Mouse (Mus musculus) midbrain, postnatal 0 days (tissue): ENCODE measurements around the gene Bpifa2. TPM values are rescaled to one million over a fixed set of nuclear protein-coding genes. Genes with fewer than 3 reads are reported as not detected.
A peak's percentile ranks its signal among the peaks of the same experiment; 100 is the strongest.
"Not testable (repeated sequence)": the region's sequence is repeated elsewhere in the genome, so short reads cannot be mapped to it uniquely, and the experiment has no call there.

Experiments
- ATAC-seq: fragments of 200-750 bp; cut with Nextera tagmentation; 2 replicates; pipeline ENCODE4 v1.8.0; 2017; ENCODE audit warnings: moderate number of reproducible peaks, mild to moderate bottlenecking, moderate TSS enrichment, moderate library complexity; ENCODE audit not compliant: low FRiP score
- DNase-seq: peaks from one replicate; pipeline ENCODE4 v3.0.0-alpha.2; 2015; ENCODE audit warnings: low spot score
- H3K27ac ChIP-seq: fragments of 300-500 bp; sonication (generic); 2 replicates; pipeline ENCODE4 v1.5.1; 2014; ENCODE audit warnings: low read depth, mild to moderate bottlenecking, low read length, mixed read lengths
- H3K27me3 ChIP-seq: fragments of 300-500 bp; sonication (generic); 2 replicates; pipeline ENCODE4 v1.6.1; 2014; ENCODE audit warnings: low read length, control low read depth, mixed read lengths; ENCODE audit not compliant: insufficient read depth
- H3K36me3 ChIP-seq: fragments of 300-500 bp; sonication (generic); 2 replicates; pipeline ENCODE4 v1.6.1; 2014; ENCODE audit warnings: low read length, control low read depth, mixed read lengths; ENCODE audit not compliant: insufficient read depth
- H3K4me1 ChIP-seq: fragments of 300-500 bp; sonication (generic); 2 replicates; pipeline ENCODE4 v1.6.1; 2014; ENCODE audit warnings: mild to moderate bottlenecking, control low read depth, antibody characterized with exemption, low read length, mixed read lengths; ENCODE audit not compliant: insufficient read depth
- H3K4me2 ChIP-seq: fragments of 300-500 bp; sonication (generic); 2 replicates; pipeline ENCODE4 v1.6.1; 2014; ENCODE audit warnings: low read depth, mild to moderate bottlenecking, low read length, mixed read lengths; ENCODE audit not compliant: poor library complexity, severe bottlenecking
- H3K4me3 ChIP-seq: fragments of 300-500 bp; sonication (generic); 2 replicates; pipeline ENCODE4 v1.5.1; 2014; ENCODE audit warnings: low read depth, mild to moderate bottlenecking, low read length, moderate library complexity
- H3K9ac ChIP-seq: fragments of 300-500 bp; sonication (generic); replicated peaks from 2 replicates; pipeline ENCODE4 v1.6.1; 2014; ENCODE audit warnings: mild to moderate bottlenecking, low read length, moderate library complexity, mixed read lengths; ENCODE audit not compliant: poor library complexity, severe bottlenecking
- H3K9me3 ChIP-seq: fragments of 300-500 bp; sonication (generic); 2 replicates; pipeline ENCODE4 v1.6.1; 2016; ENCODE audit warnings: low read length, control low read depth
- CTCF ChIP-seq: IDR thresholded peaks from 2 replicates; pipeline ENCODE4 v1.5.1; 2016; ENCODE audit warnings: antibody characterized with exemption, mild to moderate bottlenecking
- WGBS: fragments of 180-500 bp; shearing (Covaris S2); extraction: QIAGEN DNeasy Blood & Tissue Kit; methylation state at CpG from one replicate; pipeline ENCODE4 v1.1.7; 2014; 5-methylcytosine and 5-hydroxymethylcytosine counted together
- polyA plus RNA-seq: library from polyadenylated mRNA; unstranded; fragments of >200 nt; fragmentation: Nextera tagmentation; extraction: Ambion mirVana; gene quantifications from 2 replicates; pipeline ENCODE4 v1.2.1, GENCODE M21; 2015
- total RNA-seq: library from RNA; depleted of rRNA; stranded (reverse); fragments of >200 nt; gene quantifications from 2 replicates; pipeline ENCODE4 v1.2.3, GENCODE M21; 2014; rRNA removed

Bpifa2 gene
- total and polyA plus RNA-seq, 2 experiments from 2014 or later, result not detected

GRCm38 (mm10) chr2:154007381-154007780 is 684 bp upstream of the Bpifa2 start:
- ATAC-seq (no peak), DNase-seq (no peak)
- no peak overlapping the region for H3K27ac ChIP-seq
- WGBS, result 81% methylated on average over 1 of the region's 1 CpGs
- no peak overlapping the region for H3K9ac ChIP-seq
- no peaks in the 10 kb centered on the region for H3K4me1 ChIP-seq
- no peaks in the 10 kb centered on the region for H3K9me3 ChIP-seq
- H3K36me3 ChIP-seq, result no peaks in the 10 kb centered on the region
- H3K4me2 ChIP-seq, result no peak overlapping the region
- no peak for TF ChIP-seq CTCF
- H3K27me3 ChIP-seq, result no peaks in the 10 kb centered on the region
- H3K4me3 ChIP-seq, result no peak overlapping the region

- H3K4me3 ChIP-seq, result no peak overlapping the region
- 95% methylated on average over 1 of the region's 1 CpGs for WGBS
- H3K27ac ChIP-seq, result no peak overlapping the region
- H3K27me3 ChIP-seq, result no peaks in the 10 kb centered on the region
- no peaks in the 10 kb centered on the region for H3K36me3 ChIP-seq
- DNase-seq, result no peak
- ATAC-seq, result no peak
- no peaks in the 10 kb centered on the region for H3K9me3 ChIP-seq
- no peaks in the 10 kb centered on the region for H3K4me1 ChIP-seq
- H3K9ac ChIP-seq, result no peak overlapping the region
- H3K4me2 ChIP-seq, result no peak overlapping the region
- TF ChIP-seq CTCF, result no peak
Observed at GRCm38 (mm10) chr2:154017990-154018389, 9.9 kb downstream of the Bpifa2 start.

- not testable (repeated sequence) for ATAC-seq, H3K9me3 ChIP-seq, H3K4me2 ChIP-seq, H3K4me3 ChIP-seq, H3K4me1 ChIP-seq, DNase-seq, H3K27me3 ChIP-seq, H3K36me3 ChIP-seq, H3K27ac ChIP-seq, H3K9ac ChIP-seq
- 88% methylated on average over 4 of the region's 4 CpGs for WGBS
Observed at GRCm38 (mm10) chr2:154024676-154025075, 16.6 kb downstream of the Bpifa2 start.

- no peak for ATAC-seq
- H3K27ac ChIP-seq, result no peak overlapping the region
- H3K27me3 ChIP-seq, result no peaks in the 10 kb centered on the region
- no peaks in the 10 kb centered on the region for H3K36me3 ChIP-seq
- H3K9me3 ChIP-seq, result no peaks in the 10 kb centered on the region
- peak; percentile 43 for DNase-seq
- WGBS, result 51% methylated on average over 2 of the region's 2 CpGs
- H3K9ac ChIP-seq, result no peak overlapping the region
- H3K4me2 ChIP-seq, result no peak overlapping the region
- no peak overlapping the region for H3K4me3 ChIP-seq
- no peaks in the 10 kb centered on the region for H3K4me1 ChIP-seq
- peak; percentile 53 for TF ChIP-seq CTCF
Observed at GRCm38 (mm10) chr2:154038932-154039331, 30.9 kb downstream of the Bpifa2 start.

- Histone ChIP-seq H3K4me1 (no peaks in the 10 kb centered on the region), H3K27me3 (no peaks in the 10 kb centered on the region), H3K27ac (no peak overlapping the region), H3K4me2 (no peak overlapping the region), H3K9ac (no peak overlapping the region), H3K9me3 (no peaks in the 10 kb centered on the region), H3K4me3 (no peak overlapping the region), H3K36me3 (no peaks in the 10 kb centered on the region)
- DNase-seq, result no peak
- 84% methylated on average over 3 of the region's 3 CpGs for WGBS
- ATAC-seq, result no peak
- no peak for TF ChIP-seq CTCF
Observed at GRCm38 (mm10) chr2:154044743-154045142, 36.7 kb downstream of the Bpifa2 start.

- Histone ChIP-seq H3K27ac (no peak overlapping the region), H3K4me3 (no peak overlapping the region), H3K4me1 (no peaks in the 10 kb centered on the region), H3K36me3 (no peaks in the 10 kb centered on the region), H3K27me3 (no peaks in the 10 kb centered on the region), H3K9me3 (no peaks in the 10 kb centered on the region), H3K9ac (no peak overlapping the region), H3K4me2 (no peak overlapping the region)
- no peak for TF ChIP-seq CTCF
- DNase-seq, result no peak
- ATAC-seq, result no peak
- 55% methylated on average over 2 of the region's 2 CpGs for WGBS
Observed at GRCm38 (mm10) chr2:154058690-154059089, 50.6 kb downstream of the Bpifa2 start.

Other genes with a start within 250 kb of the Bpifa2 start
- gene Efcab8, start 228.3 kb upstream of the Bpifa2 start, total RNA-seq, result 0.24 TPM in 1 of 2 replicates, not detected in the other
- gene Efcab8, start 228.3 kb upstream of the Bpifa2 start, polyA plus RNA-seq, result not detected in 2 replicates
- gene Sun5, start 137.2 kb upstream of the Bpifa2 start, total RNA-seq, result not detected in 2 replicates
- not detected in 2 replicates for gene Sun5, start 137.2 kb upstream of the Bpifa2 start, polyA plus RNA-seq
- gene Bpifb2, start 133.2 kb upstream of the Bpifa2 start, total RNA-seq, result 0.28 and 0.33 TPM in 2 replicates
- 0.28 and 0.34 TPM in 2 replicates for gene Bpifb2, start 133.2 kb upstream of the Bpifa2 start, polyA plus RNA-seq
- gene Bpifb6, start 107.9 kb upstream of the Bpifa2 start, total RNA-seq, result 0.38 TPM in 1 of 2 replicates, not detected in the other
- gene Bpifb6, start 107.9 kb upstream of the Bpifa2 start, polyA plus RNA-seq, result 0.10 TPM in 1 of 2 replicates, not detected in the other
- 0.22 TPM in 1 of 2 replicates, not detected in the other for gene Bpifb3, start 90.0 kb upstream of the Bpifa2 start, total RNA-seq
- not detected in 2 replicates for gene Bpifb3, start 90.0 kb upstream of the Bpifa2 start, polyA plus RNA-seq
- gene Bpifb4, start 70.1 kb upstream of the Bpifa2 start, total RNA-seq, result not detected in 2 replicates
- gene Bpifb4, start 70.1 kb upstream of the Bpifa2 start, polyA plus RNA-seq, result not detected in 2 replicates
- gene Bpifa6, start 33.3 kb upstream of the Bpifa2 start, total RNA-seq, result not detected in 2 replicates
- not detected in 2 replicates for gene Bpifa6, start 33.3 kb upstream of the Bpifa2 start, polyA plus RNA-seq
- not detected in 2 replicates for gene Bpifa3, start 122.1 kb downstream of the Bpifa2 start, total RNA-seq
- gene Bpifa3, start 122.1 kb downstream of the Bpifa2 start, polyA plus RNA-seq, result not detected in 2 replicates
- 1.1 TPM in 1 of 2 replicates, not detected in the other for gene Bpifa1, start 134.6 kb downstream of the Bpifa2 start, total RNA-seq
- gene Bpifa1, start 134.6 kb downstream of the Bpifa2 start, polyA plus RNA-seq, result 0.20 and 0.42 TPM in 2 replicates
- gene Bpifa5, start 154.3 kb downstream of the Bpifa2 start, total RNA-seq, result not detected in 2 replicates
- gene Bpifa5, start 154.3 kb downstream of the Bpifa2 start, polyA plus RNA-seq, result not detected in 2 replicates
- 0.27 and 0.47 TPM in 2 replicates for gene Bpifb1, start 182.6 kb downstream of the Bpifa2 start, total RNA-seq
- 0.72 and 0.83 TPM in 2 replicates for gene Bpifb1, start 182.6 kb downstream of the Bpifa2 start, polyA plus RNA-seq
- 0.44 and 0.52 TPM in 2 replicates for gene Bpifb5, start 215.5 kb downstream of the Bpifa2 start, total RNA-seq
- 0.27 TPM in 1 of 2 replicates, not detected in the other for gene Bpifb5, start 215.5 kb downstream of the Bpifa2 start, polyA plus RNA-seq
- not detected in 2 replicates for gene Bpifb9a, start 249.6 kb downstream of the Bpifa2 start, total RNA-seq
- gene Bpifb9a, start 249.6 kb downstream of the Bpifa2 start, polyA plus RNA-seq, result 0.47 TPM in 1 of 2 replicates, not detected in the other